Mouse (Mus musculus) lung, postnatal 10 days (tissue): ENCODE measurements around the gene Ccdc88a.
A peak's percentile ranks its signal among the peaks of the same experiment; 100 is the strongest.
"Not testable (repeated sequence)": the region's sequence is repeated elsewhere in the genome, so short reads cannot be mapped to it uniquely, and the experiment has no call there.

Source experiments
- DNase-seq: peaks from one replicate; pipeline ENCODE4 v3.0.0; 2021

The Ccdc88a gene

GRCm38 (mm10) chr11:29474676-29475075 lies 101.2 kb downstream of the Ccdc88a start:
- no peak for DNase-seq

GRCm38 (mm10) chr11:29493135-29493534 lies 119.7 kb downstream of the Ccdc88a start:
- no peak for DNase-seq

- DNase-seq: no peak
Observed at GRCm38 (mm10) chr11:29496962-29497361, 123.5 kb downstream of the Ccdc88a start.

GRCm38 (mm10) chr11:29503948-29504893 lies 130.8 kb downstream of the Ccdc88a start:
- no peak for DNase-seq

DNA sequence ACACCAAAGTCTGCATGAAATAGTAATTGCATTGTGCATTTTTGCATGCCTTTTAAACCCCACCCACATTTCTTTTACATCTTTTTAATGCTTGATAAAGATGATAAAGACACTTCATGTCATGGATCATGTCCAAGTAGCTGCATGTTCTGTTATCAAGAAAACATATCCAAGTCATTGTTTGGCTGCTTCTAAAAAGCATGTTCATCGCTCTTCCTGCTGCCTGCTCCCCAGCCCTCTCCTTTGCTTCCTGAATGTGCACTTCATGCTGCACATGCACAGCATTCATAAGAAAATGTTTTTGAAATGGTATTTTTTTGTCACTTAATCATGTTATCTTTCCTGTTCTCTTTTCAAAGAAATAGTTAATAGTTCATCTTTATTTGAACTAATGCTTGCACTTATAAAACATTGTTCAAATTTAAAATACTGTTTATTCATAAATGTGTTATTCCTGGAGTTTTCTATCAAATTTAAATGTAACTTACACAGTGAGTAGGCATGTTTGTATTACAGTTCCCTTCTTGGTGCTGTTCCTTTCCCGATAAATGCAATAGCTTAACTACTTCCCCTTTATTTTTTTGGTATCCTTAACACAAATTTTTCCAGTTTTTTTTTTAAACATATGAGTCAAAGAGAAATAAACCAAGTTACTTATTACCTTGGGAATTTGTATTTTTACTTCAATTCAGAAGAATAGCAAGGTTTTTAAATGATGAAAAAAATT lies 131.6 kb downstream of the Ccdc88a start:
- DNase-seq: no peak

DNA sequence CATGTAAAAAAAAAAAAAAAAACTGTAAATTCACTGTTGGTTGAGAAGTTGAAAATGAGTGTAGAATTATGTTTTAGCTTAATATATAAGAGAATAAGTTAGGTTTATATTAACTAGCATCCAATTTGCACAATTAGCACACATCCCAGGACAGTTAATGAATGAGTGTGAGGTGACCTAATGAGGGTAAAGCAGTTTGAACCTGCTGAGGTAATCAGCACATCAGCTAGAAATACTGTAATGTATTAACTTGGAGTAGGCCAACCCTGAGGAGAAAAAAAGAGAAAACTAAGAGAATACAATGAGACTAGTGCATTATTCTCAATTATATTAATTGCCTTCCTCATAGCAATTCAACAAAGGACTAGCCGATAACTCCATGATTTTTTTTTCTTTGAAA lies 136.0 kb downstream of the Ccdc88a start:
- DNase-seq: no peak

DNA sequence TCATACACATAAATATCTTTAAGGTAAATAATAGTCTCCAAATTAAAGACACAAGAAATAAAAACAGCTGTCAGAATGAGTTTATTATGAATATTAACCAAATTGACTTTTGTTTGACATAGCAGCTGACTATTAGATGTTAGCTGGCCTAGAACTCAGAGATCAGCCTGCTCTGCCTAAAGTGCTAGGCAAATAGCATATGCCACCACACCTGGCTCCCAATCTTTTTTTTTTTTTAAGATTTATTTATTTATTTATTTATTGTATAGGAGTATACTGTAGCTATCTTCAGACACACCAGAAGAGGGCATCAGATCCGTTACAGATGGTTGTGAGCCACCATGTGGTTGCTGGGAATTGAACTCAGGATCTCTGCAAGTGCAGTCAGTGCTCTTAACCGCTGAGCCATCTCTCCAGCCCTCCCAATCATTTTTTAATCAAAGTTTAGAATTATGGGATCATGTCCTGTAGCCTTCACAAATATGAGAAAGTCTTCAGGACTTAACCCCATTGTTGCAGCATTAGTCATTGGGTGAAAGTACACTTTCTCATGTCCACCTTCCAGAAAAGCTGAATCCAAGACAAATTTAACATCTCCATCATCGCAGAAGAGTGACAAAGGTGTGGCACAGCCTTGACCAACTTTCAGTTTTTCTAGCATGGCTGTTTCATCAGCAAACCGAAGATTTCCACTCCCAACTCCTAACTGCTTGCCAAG lies 139.5 kb downstream of the Ccdc88a start:
- DNase-seq: no peak

GRCm38 (mm10) chr11:29514325-29514681 lies 140.8 kb downstream of the Ccdc88a start:
- no peak for DNase-seq

GRCm38 (mm10) chr11:29514682-29515412 lies 141.4 kb downstream of the Ccdc88a start, which contains the start of gene Prorsd1:
Prorsd1 (minus strand) TSS chr11:29515033.
- peak; percentile 96 for DNase-seq

GRCm38 (mm10) chr11:29525988-29526794 lies 152.7 kb downstream of the Ccdc88a start, which contains the start of gene Mtif2:
Mtif2 (plus strand) TSS chr11:29526408.
- DNase-seq: peak; percentile 86

GRCm38 (mm10) chr11:29538201-29538600 lies 164.7 kb downstream of the Ccdc88a start:
- DNase-seq: no peak

DNA sequence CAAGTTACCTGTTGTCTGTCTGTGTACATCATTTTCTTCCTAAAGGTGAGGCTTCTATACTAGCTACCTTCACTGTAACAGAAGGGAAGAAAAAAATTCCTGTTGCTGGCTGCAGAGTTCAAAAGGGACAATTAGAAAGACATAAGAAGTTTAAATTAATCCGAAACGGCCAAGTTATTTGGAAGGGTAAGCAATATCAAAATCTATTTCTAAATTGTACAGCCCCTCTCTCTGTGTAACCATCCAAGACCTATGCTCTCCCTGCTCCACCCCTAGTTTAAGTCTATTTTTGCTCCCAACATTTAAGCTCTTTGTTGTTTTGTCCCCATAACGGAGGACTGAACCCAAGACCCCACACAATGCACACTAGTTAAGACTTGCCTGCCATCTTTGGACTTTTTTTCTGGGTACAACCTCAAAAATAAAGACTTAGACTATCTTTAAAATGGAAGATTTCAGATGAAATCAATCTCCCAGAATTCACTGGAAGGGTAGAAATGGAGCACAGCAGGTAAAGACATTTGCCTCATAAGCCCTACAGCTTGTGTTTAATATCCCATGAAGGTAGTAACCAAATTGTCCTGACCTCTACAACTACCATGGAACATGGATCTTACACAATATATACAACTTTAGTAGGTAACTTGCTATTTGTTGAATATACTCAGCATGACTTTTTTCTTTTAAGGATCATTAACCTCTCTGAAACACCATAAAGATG lies 170.9 kb downstream of the Ccdc88a start:
- DNase-seq: no peak

GRCm38 (mm10) chr11:29545150-29545752 lies 171.8 kb downstream of the Ccdc88a start:
- not testable (repeated sequence) for DNase-seq

DNA sequence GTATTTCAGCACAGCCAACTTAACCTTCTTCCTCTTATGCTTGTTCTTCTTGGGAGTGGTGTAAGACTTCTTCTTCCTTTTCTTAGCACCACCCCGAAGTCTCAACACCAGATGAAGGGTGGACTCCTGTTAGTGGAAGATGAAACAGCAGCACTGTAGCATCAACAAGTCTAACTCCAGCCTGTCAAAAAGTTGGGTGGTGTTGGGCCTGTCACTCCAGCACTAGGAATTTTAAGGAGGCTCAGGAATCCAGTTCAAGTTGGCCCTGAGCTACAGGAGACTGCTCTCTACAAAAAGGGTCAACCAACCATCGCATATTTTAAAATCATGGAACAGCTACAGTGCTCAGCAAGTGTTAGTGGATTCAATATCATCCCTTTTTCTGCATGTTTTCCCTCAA lies 172.8 kb downstream of the Ccdc88a start:
- not testable (repeated sequence) for DNase-seq

DNA sequence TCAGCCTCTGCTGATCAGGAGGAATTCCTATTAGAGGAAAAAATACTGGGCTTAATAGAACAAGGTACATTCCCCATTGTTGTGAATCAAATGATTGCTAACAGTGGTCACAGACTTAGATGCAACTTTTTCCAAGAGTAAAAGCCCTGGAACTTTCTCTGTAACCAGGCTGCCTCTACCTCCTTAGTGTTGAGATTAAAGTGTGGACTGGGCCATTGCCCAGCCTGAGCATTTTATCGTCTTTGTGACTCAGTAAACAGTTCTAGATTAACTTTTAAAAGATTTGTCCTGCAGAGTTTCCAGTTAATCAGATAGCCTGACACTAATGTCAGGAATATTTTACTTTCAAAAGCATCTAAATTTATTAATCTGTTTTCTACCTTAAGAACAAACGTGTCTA lies 173.3 kb downstream of the Ccdc88a start:
- DNase-seq: no peak

DNA sequence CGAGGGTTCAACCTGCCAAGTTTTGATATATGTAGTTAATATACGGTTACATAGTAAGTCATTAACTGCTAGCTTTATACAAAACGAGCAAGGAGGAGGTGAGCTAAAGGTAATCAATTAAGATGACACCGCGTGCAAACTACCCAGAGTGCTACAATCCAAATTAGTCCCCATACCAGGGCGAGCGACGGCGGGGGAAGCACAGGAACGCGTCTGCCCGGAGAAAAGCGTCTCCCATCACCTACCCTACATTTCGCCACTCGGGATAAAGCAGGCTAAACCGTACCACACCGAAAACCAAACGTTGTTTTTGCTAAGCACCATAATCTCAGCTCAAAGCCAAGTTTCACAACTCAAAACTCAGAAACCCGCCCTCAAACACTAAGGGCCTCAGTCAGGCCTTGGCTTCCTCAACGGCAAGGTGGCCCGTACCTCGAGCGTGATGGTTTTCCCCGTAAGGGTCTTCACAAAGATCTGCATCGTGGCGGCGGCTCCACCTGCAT lies 173.8 kb downstream of the Ccdc88a start:
- no peak for DNase-seq

DNA sequence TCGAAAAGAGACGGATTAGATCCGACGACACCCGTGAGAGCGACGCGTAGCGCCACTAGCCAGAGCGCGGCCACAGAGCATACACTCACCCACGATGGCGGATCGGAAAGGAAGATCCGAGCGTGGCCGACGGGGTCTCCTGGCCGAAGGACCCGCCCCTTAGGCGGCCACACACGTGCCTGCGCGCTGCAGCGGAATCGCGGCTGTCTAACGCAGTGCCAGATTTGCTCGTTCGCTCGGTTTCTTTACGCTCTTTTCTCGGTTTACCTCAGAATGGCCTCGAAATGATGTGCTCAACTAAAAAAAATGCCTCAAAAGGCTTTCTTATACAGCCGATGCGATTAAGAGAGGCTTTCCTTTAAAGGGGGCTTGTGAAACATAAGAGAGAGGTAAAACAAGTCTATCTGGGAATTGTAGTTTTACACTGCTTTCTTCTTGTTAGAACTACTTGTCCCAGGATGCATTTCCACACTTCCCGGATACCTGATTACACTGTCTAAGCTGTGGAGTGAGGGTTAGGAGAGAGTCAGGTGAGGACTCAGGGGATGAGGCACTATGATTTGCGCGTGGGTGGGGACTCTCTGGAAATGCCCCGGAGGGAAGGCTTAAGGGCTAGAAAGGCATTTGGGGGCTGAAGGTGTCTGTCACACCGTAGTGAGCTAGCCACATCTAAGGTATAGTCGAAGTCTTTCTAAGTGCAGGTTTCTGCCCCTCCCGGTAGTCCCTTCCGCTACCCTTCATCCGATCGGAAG lies 174.5 kb downstream of the Ccdc88a start, which contains the start of the genes Clhc1 and Rps27a:
Gene Clhc1, plus strand, starts transcription at position 199 of the 752 bp plus-strand sequence.
Gene Rps27a, minus strand, starts transcription at position 358 of the 752 bp plus-strand sequence.
- peak; percentile 96 for DNase-seq

GRCm38 (mm10) chr11:29548504-29549424 lies 175.3 kb downstream of the Ccdc88a start:
- DNase-seq: peak; percentile 6
